Mouse (Mus musculus) brain, embryonic 14.5 days (tissue): ENCODE data around the gene Ascl1.

Experiments used
- CTCF ChIP-seq: fragments of 200-500 bp; IDR thresholded peaks from 2 replicates; pipeline ENCODE4 v1.5.1; 2012; ENCODE audit warnings: inconsistent platforms, mild to moderate bottlenecking, moderate library complexity, borderline replicate concordance; ENCODE audit not compliant: insufficient read depth, insufficient read length; ENCODE audit errors: extremely low read depth
- POLR2A ChIP-seq: fragments of 200-500 bp; IDR thresholded peaks from 2 replicates; pipeline ENCODE4 v1.6.1; 2012; ENCODE audit warnings: mild to moderate bottlenecking, inconsistent platforms, borderline replicate concordance; ENCODE audit not compliant: poor library complexity, insufficient read depth, insufficient read length, severe bottlenecking; ENCODE audit errors: extremely low read depth

DNA sequence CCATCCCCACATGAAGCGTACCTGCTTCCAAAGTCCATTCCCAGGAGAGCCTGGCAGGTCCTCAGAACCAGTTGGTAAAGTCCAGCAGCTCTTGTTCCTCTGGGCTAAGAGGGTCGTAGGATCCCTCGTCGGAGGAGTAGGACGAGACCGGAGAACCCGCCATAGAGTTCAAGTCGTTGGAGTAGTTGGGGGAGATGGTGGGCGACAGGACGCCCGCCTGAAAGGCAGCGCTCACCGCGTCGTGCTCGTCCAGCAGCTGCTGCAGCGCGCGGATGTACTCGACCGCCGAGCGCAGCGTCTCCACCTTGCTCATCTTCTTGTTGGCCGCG lies 1.2 kb downstream of the Ascl1 start:
- TF ChIP-seq CTCF (no peak), POLR2A (no peak)
